Mouse (Mus musculus): ENCODE measurements around the gene Gm5767. TPM values are rescaled to one million over a fixed set of nuclear protein-coding genes. Genes with fewer than 3 reads are reported as not detected.

Gene Gm5767
- polyA plus RNA-seq, 1 experiment, result not detected

DNA sequence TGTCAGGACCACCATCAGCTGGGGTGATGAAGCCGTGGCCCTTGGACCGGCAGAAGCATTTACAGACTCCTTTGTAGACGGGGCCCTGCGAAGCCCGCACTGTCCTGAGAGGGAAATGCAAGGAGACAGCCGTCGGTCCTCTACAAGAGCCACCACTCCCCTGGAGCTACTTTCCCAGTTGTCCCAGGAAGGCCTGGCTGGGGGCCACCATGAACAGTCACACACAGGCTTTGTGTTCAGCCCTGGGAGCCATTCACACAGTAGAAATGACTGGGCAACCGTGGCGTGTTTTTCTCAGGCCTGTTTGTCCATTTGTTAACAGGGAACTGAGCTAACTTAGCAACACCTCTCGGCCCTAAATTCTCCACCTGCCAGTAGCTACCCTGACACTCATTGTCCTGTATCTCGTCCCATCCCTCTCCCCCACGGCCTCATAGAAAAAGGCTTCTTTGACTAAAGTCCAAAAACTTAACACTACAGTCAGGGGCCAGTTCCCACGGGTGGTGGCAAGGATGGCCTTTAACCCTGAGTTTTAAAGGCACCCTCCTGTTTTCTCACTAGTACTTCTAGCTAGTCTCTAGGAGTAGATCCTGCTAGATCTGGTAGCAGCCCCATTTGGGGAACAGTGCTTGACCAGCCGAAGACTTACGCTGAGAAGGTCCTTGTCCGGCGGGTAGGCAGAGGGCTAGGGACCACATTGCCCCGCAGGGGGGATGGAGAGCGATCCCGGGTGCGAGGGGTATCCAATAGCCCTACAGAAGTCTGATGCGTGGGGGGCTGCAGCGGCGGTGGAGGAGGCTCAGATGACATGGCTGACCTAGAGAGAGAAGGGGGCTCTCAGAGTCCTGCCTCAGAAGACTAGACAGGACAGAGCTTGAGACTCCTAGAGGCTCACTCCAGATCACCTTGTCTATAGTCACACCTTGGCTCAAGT lies 16.7 kb upstream of the Gm5767 start:
- H3K27me3 ChIP-seq (ENCODE audit: control insufficient read depth, insufficient read depth, low read length), result no peaks in the 10 kb centered on the region
- no peak overlapping the region for H3K4me3 ChIP-seq (replicated peaks; ENCODE audit: insufficient read depth, low read depth, low read length)
- no peak for DNase-seq
- WGBS, result 65% methylated on average over 24 of the region's 24 CpGs
- TF ChIP-seq CTCF (IDR thresholded peaks at IDR 0.05; ENCODE audit: borderline replicate concordance, insufficient read depth, low read depth, low read length) (no peak), POLR2A (IDR thresholded peaks at IDR 0.05; ENCODE audit: borderline replicate concordance, insufficient read depth, low read length) (no peak)
- H3K4me1 ChIP-seq (ENCODE audit: control insufficient read depth, insufficient read depth, low read length), result no peaks in the 10 kb centered on the region
- no peak overlapping the region for H3K27ac ChIP-seq (ENCODE audit: insufficient read depth, low read length)

- H3K4me1 ChIP-seq (ENCODE audit: control insufficient read depth, insufficient read depth, low read length), result no peaks in the 10 kb centered on the region
- DNase-seq, result no peak
- H3K27me3 ChIP-seq (ENCODE audit: control insufficient read depth, insufficient read depth, low read length), result no peaks in the 10 kb centered on the region
- 83% methylated on average over 5 of the region's 5 CpGs for WGBS
- no peak overlapping the region for H3K4me3 ChIP-seq (replicated peaks; ENCODE audit: insufficient read depth, low read depth, low read length)
- TF ChIP-seq POLR2A (IDR thresholded peaks at IDR 0.05; ENCODE audit: borderline replicate concordance, insufficient read depth, low read length) (no peak), CTCF (IDR thresholded peaks at IDR 0.05; ENCODE audit: borderline replicate concordance, insufficient read depth, low read depth, low read length) (no peak)
- H3K27ac ChIP-seq (ENCODE audit: insufficient read depth, low read length), result no peak overlapping the region
Measured at GRCm38 (mm10) chr16:8665367-8665766, 15.2 kb upstream of the Gm5767 start.

DNA sequence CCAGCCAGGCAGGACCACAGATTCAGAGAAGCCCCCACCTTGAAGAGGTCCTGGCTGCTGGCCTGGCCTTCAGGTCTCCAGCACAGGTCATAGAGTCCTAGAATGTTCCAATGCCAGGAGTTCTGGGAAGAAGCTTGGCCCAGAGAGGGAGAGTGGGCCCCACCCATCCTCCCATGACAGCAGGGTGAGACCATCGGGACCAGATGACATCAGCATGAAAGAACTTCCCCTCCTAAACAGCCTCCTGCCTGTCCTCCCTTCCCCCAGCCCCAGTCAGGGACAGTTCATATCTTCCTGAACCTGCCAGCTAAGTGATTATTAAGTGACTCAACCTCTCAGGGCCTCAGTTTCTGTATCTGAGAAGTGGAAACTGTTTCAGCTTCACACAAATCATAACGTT lies 14.1 kb upstream of the Gm5767 start:
- no peaks in the 10 kb centered on the region for H3K4me1 ChIP-seq (ENCODE audit: control insufficient read depth, insufficient read depth, low read length)
- TF ChIP-seq POLR2A (IDR thresholded peaks at IDR 0.05; ENCODE audit: borderline replicate concordance, insufficient read depth, low read length) (no peak), CTCF (IDR thresholded peaks at IDR 0.05; ENCODE audit: borderline replicate concordance, insufficient read depth, low read depth, low read length) (no peak)

DNA sequence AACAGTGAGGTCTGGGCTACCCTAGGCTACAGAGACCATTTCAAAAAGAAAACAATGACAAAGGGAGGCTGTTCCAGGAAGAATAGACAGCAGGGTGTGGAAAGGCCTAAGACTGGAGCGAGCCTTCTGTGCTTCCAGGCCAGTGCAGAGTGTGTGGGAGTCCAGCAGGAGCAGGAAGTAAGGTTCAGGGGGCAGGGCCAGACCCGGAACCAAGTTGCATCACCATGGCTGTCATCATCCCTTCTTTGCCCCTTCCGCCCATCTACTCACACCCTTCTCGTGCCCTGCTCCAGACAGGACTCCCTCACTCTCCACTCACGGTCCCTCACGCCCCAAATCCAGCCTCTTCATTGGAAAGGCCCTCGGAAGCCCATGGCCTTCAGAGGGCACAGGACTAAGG lies 13.3 kb upstream of the Gm5767 start:
- Histone ChIP-seq H3K27ac (ENCODE audit: insufficient read depth, low read length) (no peak overlapping the region), H3K27me3 (ENCODE audit: control insufficient read depth, insufficient read depth, low read length) (no peaks in the 10 kb centered on the region), H3K4me1 (ENCODE audit: control insufficient read depth, insufficient read depth, low read length) (no peaks in the 10 kb centered on the region), H3K4me3 (replicated peaks; ENCODE audit: insufficient read depth, low read depth, low read length) (no peak overlapping the region)
- WGBS, result 74% methylated on average over 7 of the region's 7 CpGs
- TF ChIP-seq POLR2A (IDR thresholded peaks at IDR 0.05; ENCODE audit: borderline replicate concordance, insufficient read depth, low read length), result no peak
- no peak for TF ChIP-seq CTCF (IDR thresholded peaks at IDR 0.05; ENCODE audit: borderline replicate concordance, insufficient read depth, low read depth, low read length)
- no peak for DNase-seq

More for the DNA sequence above, 14.1 kb upstream of the Gm5767 start:
- Histone ChIP-seq H3K27ac (ENCODE audit: insufficient read depth, low read length) (no peak overlapping the region), H3K4me3 (replicated peaks; ENCODE audit: insufficient read depth, low read depth, low read length) (no peak overlapping the region), H3K27me3 (ENCODE audit: control insufficient read depth, insufficient read depth, low read length) (no peaks in the 10 kb centered on the region)
- DNase-seq, result no peak
- WGBS, result 48% methylated on average over 2 of the region's 2 CpGs

- DNase-seq, result no peak
- Histone ChIP-seq H3K27me3 (ENCODE audit: control insufficient read depth, insufficient read depth, low read length) (no peaks in the 10 kb centered on the region), H3K27ac (ENCODE audit: insufficient read depth, low read length) (no peak overlapping the region), H3K4me1 (ENCODE audit: control insufficient read depth, insufficient read depth, low read length) (no peaks in the 10 kb centered on the region), H3K4me3 (replicated peaks; ENCODE audit: insufficient read depth, low read depth, low read length) (no peak overlapping the region)
- 42% methylated on average over 4 of the region's 4 CpGs for WGBS
- TF ChIP-seq POLR2A (IDR thresholded peaks at IDR 0.05; ENCODE audit: borderline replicate concordance, insufficient read depth, low read length), result no peak
- no peak for TF ChIP-seq CTCF (IDR thresholded peaks at IDR 0.05; ENCODE audit: borderline replicate concordance, insufficient read depth, low read depth, low read length)
Measured at GRCm38 (mm10) chr16:8667814-8668213, 12.8 kb upstream of the Gm5767 start.

DNA sequence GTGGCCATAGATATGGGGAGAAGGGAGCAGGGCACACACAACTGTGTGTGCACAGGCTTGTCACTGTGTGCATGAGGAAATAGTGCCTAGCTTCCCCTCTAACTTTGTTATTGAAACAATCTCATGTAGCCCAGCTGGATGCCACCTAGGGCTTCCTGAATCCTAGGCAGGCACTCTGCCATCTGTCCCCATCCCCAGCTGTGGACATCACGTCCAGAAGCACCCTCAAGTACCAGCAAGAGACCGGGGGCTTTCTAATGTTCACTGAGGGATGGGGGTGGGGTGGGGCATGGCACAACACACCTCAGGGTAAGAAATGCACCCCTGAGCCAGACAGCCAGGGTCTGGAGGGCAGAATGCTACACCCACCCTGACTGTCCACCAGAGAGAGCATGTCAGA lies 12.2 kb upstream of the Gm5767 start:
- Histone ChIP-seq H3K4me1 (ENCODE audit: control insufficient read depth, insufficient read depth, low read length) (no peaks in the 10 kb centered on the region), H3K27ac (ENCODE audit: insufficient read depth, low read length) (no peak overlapping the region)
- WGBS, result 28% methylated on average over 2 of the region's 2 CpGs

DNA sequence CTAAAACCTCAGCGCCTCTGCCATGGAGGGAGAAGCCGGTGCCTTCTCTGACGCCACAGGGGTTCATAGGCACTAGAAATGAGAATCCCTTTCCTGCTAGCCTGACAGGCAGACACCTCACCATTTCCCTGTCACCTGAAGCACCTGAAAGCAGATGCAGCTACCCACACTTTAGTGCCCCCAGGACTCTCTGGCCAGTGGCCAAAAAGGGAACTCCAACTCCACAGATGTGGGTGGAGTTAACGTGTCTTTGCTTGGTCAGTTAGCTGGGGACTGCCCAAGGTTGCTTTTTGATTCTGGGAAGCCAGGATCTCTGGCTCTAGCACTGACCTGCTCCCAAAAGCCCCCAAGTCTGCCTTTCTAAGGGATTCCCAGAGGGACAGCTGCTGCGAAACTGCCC lies 11.1 kb upstream of the Gm5767 start:
- H3K4me1 ChIP-seq (ENCODE audit: control insufficient read depth, insufficient read depth, low read length), result no peaks in the 10 kb centered on the region; the same call in 1 of the 2 replicates
- no peaks in the 10 kb centered on the region for H3K27me3 ChIP-seq (ENCODE audit: control insufficient read depth, insufficient read depth, low read length)
- WGBS, result 58% methylated on average over 5 of the region's 5 CpGs
- no peak overlapping the region; the same call in 1 of the 2 replicates for H3K27ac ChIP-seq (ENCODE audit: insufficient read depth, low read length)
- no peak overlapping the region for H3K4me3 ChIP-seq (replicated peaks; ENCODE audit: insufficient read depth, low read depth, low read length)
- TF ChIP-seq POLR2A (IDR thresholded peaks at IDR 0.05; ENCODE audit: borderline replicate concordance, insufficient read depth, low read length) (no peak), CTCF (IDR thresholded peaks at IDR 0.05; ENCODE audit: borderline replicate concordance, insufficient read depth, low read depth, low read length) (no peak)
- DNase-seq, result no peak

More for the DNA sequence above, 12.2 kb upstream of the Gm5767 start:
- Histone ChIP-seq H3K27me3 (ENCODE audit: control insufficient read depth, insufficient read depth, low read length) (no peaks in the 10 kb centered on the region), H3K4me3 (replicated peaks; ENCODE audit: insufficient read depth, low read depth, low read length) (no peak overlapping the region)
- no peak for TF ChIP-seq POLR2A (IDR thresholded peaks at IDR 0.05; ENCODE audit: borderline replicate concordance, insufficient read depth, low read length)
- no peak for TF ChIP-seq CTCF (IDR thresholded peaks at IDR 0.05; ENCODE audit: borderline replicate concordance, insufficient read depth, low read depth, low read length)
- no peak for DNase-seq

Measured in cerebellum, adult 2 months (tissue).